Mouse (Mus musculus): ENCODE data around the gene Vps11.

- TF ChIP-seq GATA1 (IDR thresholded peaks at IDR 0.05; ENCODE audit: borderline replicate concordance, low read length) (no peak), FLI1 (IDR thresholded peaks at IDR 0.05; ENCODE audit: low read length) (no peak)
These were observed 34.3 kb downstream of the Vps11 start for GRCm38 (mm10) chr9:44327064-44327711.
